Mouse (Mus musculus) forebrain, embryonic 11.5 days (tissue): Measurements from ENCODE around the gene Galnt9. TPM values are rescaled to one million over a fixed set of nuclear protein-coding genes. Genes with fewer than 3 reads are reported as not detected.

Experiments used
- ATAC-seq: fragments of 200-750 bp; cut with Nextera tagmentation; replicated peaks from 2 replicates; pipeline ENCODE4 v1.8.0; 2017; ENCODE audit warnings: moderate TSS enrichment; ENCODE audit not compliant: low FRiP score
- DNase-seq: peaks from one replicate; pipeline ENCODE4 v3.0.0-alpha.2; 2017; ENCODE audit warnings: low spot score
- H3K27ac ChIP-seq: fragments of 300-500 bp; sonication (generic); 2 replicates; pipeline ENCODE4 v1.5.1; 2014; ENCODE audit warnings: low read depth, low read length
- H3K27me3 ChIP-seq: fragments of 300-500 bp; sonication (generic); 2 replicates; pipeline ENCODE4 v1.6.1; 2014; ENCODE audit warnings: mild to moderate bottlenecking, low read length, mixed read lengths; ENCODE audit not compliant: control insufficient read depth, insufficient read depth
- H3K36me3 ChIP-seq: fragments of 300-500 bp; sonication (generic); 2 replicates; pipeline ENCODE4 v1.6.1; 2014; ENCODE audit warnings: mild to moderate bottlenecking, low read length, moderate library complexity, mixed read lengths; ENCODE audit not compliant: control insufficient read depth, insufficient read depth
- H3K4me1 ChIP-seq: fragments of 300-500 bp; sonication (generic); replicated peaks from 2 replicates; pipeline ENCODE4 v1.6.1; 2014; ENCODE audit warnings: low read length, mixed read lengths; ENCODE audit not compliant: control insufficient read depth, insufficient read depth
- H3K4me2 ChIP-seq: fragments of 300-500 bp; sonication (generic); 2 replicates; pipeline ENCODE4 v1.6.1; 2014; ENCODE audit warnings: low read depth, mild to moderate bottlenecking, low read length, moderate library complexity, mixed read lengths; ENCODE audit not compliant: severe bottlenecking
- H3K4me3 ChIP-seq: fragments of 300-500 bp; sonication (generic); 2 replicates; pipeline ENCODE4 v1.5.1; 2014; ENCODE audit warnings: low read depth, low read length
- H3K9ac ChIP-seq: fragments of 300-500 bp; sonication (generic); 2 replicates; pipeline ENCODE4 v1.6.1; 2014; ENCODE audit warnings: low read length
- H3K9me3 ChIP-seq: fragments of 300-500 bp; sonication (generic); 2 replicates; pipeline ENCODE4 v1.6.1; 2016; ENCODE audit warnings: low read length, mixed read lengths; ENCODE audit not compliant: control insufficient read depth
- WGBS: fragments of 180-500 bp; shearing (Covaris S2); extraction: QIAGEN DNeasy Blood & Tissue Kit; methylation state at CpG from one replicate; pipeline ENCODE4 v1.1.7; 2014; 5-methylcytosine and 5-hydroxymethylcytosine counted together
- polyA plus RNA-seq: library from polyadenylated mRNA; unstranded; fragments of >200 nt; fragmentation: Nextera tagmentation; extraction: Ambion mirVana; gene quantifications from 2 replicates; pipeline ENCODE4 v1.2.1, GENCODE M21; 2014

Gene Galnt9
- polyA plus RNA-seq, 1 experiment from 2014 or later: 1.6 TPM

- Histone ChIP-seq H3K9me3 (no peaks in the 10 kb centered on the region), H3K36me3 (no peaks in the 10 kb centered on the region), H3K27ac (no peak overlapping the region), H3K27me3 (no peaks in the 10 kb centered on the region), H3K4me3 (no peak overlapping the region), H3K4me2 (no peak overlapping the region), H3K9ac (no peak overlapping the region), H3K4me1 (no peaks in the 10 kb centered on the region)
- WGBS: 42% methylated on average over 12 of the region's 12 CpGs
- ATAC-seq: no peak
- DNase-seq: no peak
Measured at GRCm38 (mm10) chr5:110598298-110599095, 54.3 kb downstream of the Galnt9 start.

GRCm38 (mm10) chr5:110603016-110603685, 59.0 kb downstream of the Galnt9 start:
- no peak overlapping the region for H3K27ac ChIP-seq
- no peaks in the 10 kb centered on the region for H3K4me1 ChIP-seq
- H3K36me3 ChIP-seq: no peaks in the 10 kb centered on the region
- no peaks in the 10 kb centered on the region for H3K9me3 ChIP-seq
- H3K9ac ChIP-seq: no peak overlapping the region
- DNase-seq (no peak), ATAC-seq (no peak)
- no peaks in the 10 kb centered on the region for H3K27me3 ChIP-seq
- no peak overlapping the region for H3K4me2 ChIP-seq
- WGBS: 87% methylated on average over 7 of the region's 7 CpGs
- H3K4me3 ChIP-seq: no peak overlapping the region

- no peaks in the 10 kb centered on the region for H3K36me3 ChIP-seq
- H3K27me3 ChIP-seq: no peaks in the 10 kb centered on the region
- H3K9me3 ChIP-seq: no peaks in the 10 kb centered on the region
- ATAC-seq: no peak
- no peak overlapping the region for H3K4me3 ChIP-seq
- H3K4me2 ChIP-seq: no peak overlapping the region
- DNase-seq: no peak
- no peak overlapping the region for H3K9ac ChIP-seq
- WGBS: 87% methylated on average over 2 of the region's 2 CpGs
- no peaks in the 10 kb centered on the region for H3K4me1 ChIP-seq
- H3K27ac ChIP-seq: no peak overlapping the region
Measured at GRCm38 (mm10) chr5:110604311-110604710, 60.2 kb downstream of the Galnt9 start.

- ATAC-seq (no peak), DNase-seq (no peak)
- no peak overlapping the region for H3K27ac ChIP-seq
- H3K9ac ChIP-seq: no peak overlapping the region
- H3K4me2 ChIP-seq: no peak overlapping the region
- WGBS: 64% methylated on average over 5 of the region's 5 CpGs
- H3K27me3 ChIP-seq: no peaks in the 10 kb centered on the region
- H3K4me1 ChIP-seq: no peaks in the 10 kb centered on the region
- no peak overlapping the region for H3K4me3 ChIP-seq
- H3K36me3 ChIP-seq: no peaks in the 10 kb centered on the region
- H3K9me3 ChIP-seq: no peaks in the 10 kb centered on the region
Measured at GRCm38 (mm10) chr5:110605531-110606221, 61.5 kb downstream of the Galnt9 start.

- no peaks in the 10 kb centered on the region for H3K27me3 ChIP-seq
- H3K4me2 ChIP-seq: no peak overlapping the region
- H3K27ac ChIP-seq: no peak overlapping the region
Measured at GRCm38 (mm10) chr5:110607767-110608166, 63.6 kb downstream of the Galnt9 start.

GRCm38 (mm10) chr5:110608336-110608735, 64.2 kb downstream of the Galnt9 start:
- Histone ChIP-seq H3K36me3 (no peaks in the 10 kb centered on the region), H3K4me1 (no peaks in the 10 kb centered on the region), H3K27me3 (no peaks in the 10 kb centered on the region), H3K4me3 (no peak overlapping the region), H3K27ac (no peak overlapping the region), H3K9ac (no peak overlapping the region), H3K4me2 (no peak overlapping the region), H3K9me3 (no peaks in the 10 kb centered on the region)
- 70% methylated on average over 6 of the region's 6 CpGs for WGBS
- no peak for ATAC-seq
- DNase-seq: no peak

More at GRCm38 (mm10) chr5:110607767-110608166, 63.6 kb downstream of the Galnt9 start:
- Histone ChIP-seq H3K36me3 (no peaks in the 10 kb centered on the region), H3K9ac (no peak overlapping the region), H3K9me3 (no peaks in the 10 kb centered on the region), H3K4me3 (no peak overlapping the region), H3K4me1 (no peaks in the 10 kb centered on the region)
- no peak for DNase-seq
- 71% methylated on average over 3 of the region's 3 CpGs for WGBS
- no peak for ATAC-seq

- 20% methylated on average over 8 of the region's 8 CpGs for WGBS
- no peaks in the 10 kb centered on the region for H3K9me3 ChIP-seq
- no peak for ATAC-seq
- H3K27ac ChIP-seq: no peak overlapping the region
- no peaks in the 10 kb centered on the region for H3K27me3 ChIP-seq
- no peak for DNase-seq
- H3K36me3 ChIP-seq: no peaks in the 10 kb centered on the region
- no peak overlapping the region for H3K4me2 ChIP-seq
- H3K4me1 ChIP-seq: no peaks in the 10 kb centered on the region
- no peak overlapping the region for H3K9ac ChIP-seq
- no peak overlapping the region for H3K4me3 ChIP-seq
Measured at GRCm38 (mm10) chr5:110608941-110609340, 64.8 kb downstream of the Galnt9 start.

- ATAC-seq (no peak), DNase-seq (no peak)
- Histone ChIP-seq H3K9ac (no peak overlapping the region), H3K9me3 (no peaks in the 10 kb centered on the region), H3K4me3 (no peak overlapping the region), H3K27me3 (no peaks in the 10 kb centered on the region), H3K27ac (no peak overlapping the region), H3K4me1 (no peaks in the 10 kb centered on the region), H3K4me2 (no peak overlapping the region), H3K36me3 (no peaks in the 10 kb centered on the region)
- 78% methylated on average over 3 of the region's 3 CpGs for WGBS
Measured at GRCm38 (mm10) chr5:110609425-110609824, 65.3 kb downstream of the Galnt9 start.
